Mouse (Mus musculus) bone marrow, adult 2 months (tissue): ENCODE results near the gene Palld. TPM values are rescaled to one million over a fixed set of nuclear protein-coding genes. Genes with fewer than 3 reads are reported as not detected.

ENCODE experiments used
- H3K27ac ChIP-seq: fragments of 200-500 bp; 2 replicates; pipeline ENCODE4 v1.5.1; 2012; ENCODE audit warnings: low read depth, mild to moderate bottlenecking, control low read depth, inconsistent platforms, low read length; ENCODE audit not compliant: control insufficient read depth, poor library complexity, insufficient read depth
- H3K4me1 ChIP-seq: fragments of 200-500 bp; 2 replicates; pipeline ENCODE4 v1.6.1; 2011; ENCODE audit warnings: low read length; ENCODE audit not compliant: control insufficient read depth, insufficient read depth
- H3K4me3 ChIP-seq: fragments of 200-500 bp; replicated peaks from 2 replicates; pipeline ENCODE3; 2011; ENCODE audit warnings: mild to moderate bottlenecking, low read depth, low read length, control low read depth; ENCODE audit not compliant: control insufficient read depth
- CTCF ChIP-seq: fragments of 200-500 bp; IDR thresholded peaks from 2 replicates; pipeline ENCODE4 v1.5.1; 2011; ENCODE audit warnings: low read length, control low read depth; ENCODE audit not compliant: control insufficient read depth, insufficient read depth
- POLR2A ChIP-seq: fragments of 200-500 bp; IDR thresholded peaks from 2 replicates; pipeline ENCODE4 v1.6.1; 2011; ENCODE audit warnings: low read depth, mild to moderate bottlenecking, control low read depth, low read length, borderline replicate concordance; ENCODE audit not compliant: control insufficient read depth
- WGBS: fragments of 180-500 bp; shearing (Covaris S2); methylation state at CpG from one replicate; pipeline ENCODE4 v1.1.7; 2018; 5-methylcytosine and 5-hydroxymethylcytosine counted together
- polyA plus RNA-seq: library from polyadenylated mRNA; stranded (reverse); fragments of >200 nt; gene quantifications from 2 replicates; pipeline ENCODE4 v1.2.4, GENCODE M21; 2011; ENCODE audit warnings: low replicate concordance; ENCODE audit not compliant: missing spikeins, insufficient read depth, insufficient read length

Palld gene
- polyA plus RNA-seq, 1 experiment, result 33.7 TPM

- WGBS, result 47% methylated on average over 4 of the region's 4 CpGs
- Histone ChIP-seq H3K4me1 (peaks cover 1% of the 10 kb centered on the region; the same call in 1 of the 2 replicates), H3K4me3 (no peak overlapping the region), H3K27ac (no peak overlapping the region)
- TF ChIP-seq POLR2A (no peak), CTCF (no peak)
Observed at GRCm38 (mm10) chr8:61575096-61575653, 327.3 kb downstream of the Palld start.

- 89% methylated on average over 7 of the region's 7 CpGs for WGBS
- H3K4me1 ChIP-seq, result peaks cover under 1% of the 10 kb centered on the region; the same call in 1 of the 2 replicates
- no peak overlapping the region for H3K27ac ChIP-seq
- H3K4me3 ChIP-seq, result no peak overlapping the region
- TF ChIP-seq CTCF (no peak), POLR2A (no peak)
Observed at GRCm38 (mm10) chr8:61574526-61574925, 328.0 kb downstream of the Palld start.

- WGBS, result 80% methylated on average over 8 of the region's 8 CpGs
- TF ChIP-seq POLR2A (no peak), CTCF (no peak)
- Histone ChIP-seq H3K4me3 (no peak overlapping the region), H3K4me1 (no peaks in the 10 kb centered on the region; the same call in 1 of the 2 replicates), H3K27ac (no peak overlapping the region)
Observed at GRCm38 (mm10) chr8:61573179-61573937, 329.1 kb downstream of the Palld start.

GRCm38 (mm10) chr8:61572697-61573096 lies 329.8 kb downstream of the Palld start:
- 77% methylated on average over 6 of the region's 6 CpGs for WGBS
- H3K27ac ChIP-seq, result no peak overlapping the region
- H3K4me3 ChIP-seq, result no peak overlapping the region
- no peak for TF ChIP-seq POLR2A
- TF ChIP-seq CTCF, result no peak
- H3K4me1 ChIP-seq, result no peaks in the 10 kb centered on the region; the same call in 1 of the 2 replicates

- 62% methylated on average over 2 of the region's 2 CpGs for WGBS
- no peaks in the 10 kb centered on the region for H3K4me1 ChIP-seq
- H3K4me3 ChIP-seq, result no peak overlapping the region
- no peak overlapping the region for H3K27ac ChIP-seq
- TF ChIP-seq POLR2A (no peak), CTCF (no peak)
Observed at GRCm38 (mm10) chr8:61570637-61571036, 331.9 kb downstream of the Palld start.

- 82% methylated on average over 4 of the region's 4 CpGs for WGBS
- Histone ChIP-seq H3K4me1 (no peaks in the 10 kb centered on the region), H3K27ac (no peak overlapping the region), H3K4me3 (no peak overlapping the region)
- TF ChIP-seq CTCF (no peak), POLR2A (no peak)
Observed at GRCm38 (mm10) chr8:61569721-61570120, 332.8 kb downstream of the Palld start.

GRCm38 (mm10) chr8:61569211-61569610 lies 333.3 kb downstream of the Palld start:
- no peak overlapping the region for H3K27ac ChIP-seq
- no peak for TF ChIP-seq POLR2A
- no peak for TF ChIP-seq CTCF
- H3K4me1 ChIP-seq, result no peaks in the 10 kb centered on the region

GRCm38 (mm10) chr8:61563378-61563777 lies 339.1 kb downstream of the Palld start:
- Histone ChIP-seq H3K4me3 (no peak overlapping the region), H3K27ac (no peak overlapping the region), H3K4me1 (no peaks in the 10 kb centered on the region)
- no peak for TF ChIP-seq CTCF
- no peak for TF ChIP-seq POLR2A
- WGBS, result 80% methylated on average over 4 of the region's 4 CpGs

More at GRCm38 (mm10) chr8:61569211-61569610, 333.3 kb downstream of the Palld start:
- H3K4me3 ChIP-seq, result no peak overlapping the region
